Mouse (Mus musculus): ENCODE measurements around the gene Adpgk. TPM values are rescaled to one million over a fixed set of nuclear protein-coding genes. Genes with fewer than 3 reads are reported as not detected.
"Not testable (repeated sequence)": the region's sequence is repeated elsewhere in the genome, so short reads cannot be mapped to it uniquely, and the experiment has no call there.

Adpgk gene
- polyA plus RNA-seq, 1 experiment from 2014 or later: 20.0 TPM

DNA sequence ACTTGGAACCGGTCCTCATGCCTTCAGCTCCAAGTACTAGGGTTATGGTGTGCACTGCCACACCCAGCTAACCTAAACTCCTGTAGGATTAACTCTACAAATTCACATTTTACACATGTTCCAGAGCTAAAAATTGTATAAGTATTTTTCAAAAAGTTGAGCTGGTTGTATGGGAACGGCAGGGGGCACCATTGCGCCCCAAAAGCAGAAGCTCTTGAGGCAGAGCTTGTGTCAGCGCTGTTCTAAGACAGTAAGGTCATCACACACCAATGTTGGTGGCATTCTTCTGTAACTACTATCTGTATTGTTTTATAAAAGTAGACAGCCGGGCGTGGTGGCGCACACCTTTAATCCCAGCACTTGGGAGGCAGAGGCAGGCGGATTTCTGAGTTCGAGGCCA lies 48.6 kb downstream of the Adpgk start:
- no peak for ATAC-seq (replicated peaks; ENCODE audit: extremely low read depth, insufficient read depth, low FRiP score)
- H3K27ac ChIP-seq (ENCODE audit: low read length): no peak overlapping the region
- H3K4me3 ChIP-seq (ENCODE audit: low read length): no peak overlapping the region
- H3K9ac ChIP-seq (ENCODE audit: low read length): no peak overlapping the region
- no peaks in the 10 kb centered on the region for H3K4me1 ChIP-seq (ENCODE audit: control insufficient read depth, insufficient read depth, low read length)
- H3K36me3 ChIP-seq (ENCODE audit: control insufficient read depth, insufficient read depth): peaks cover 4% of the 10 kb centered on the region
- H3K4me2 ChIP-seq (ENCODE audit: low read depth, low read length): no peak overlapping the region
- WGBS: 80% methylated on average over 8 of the region's 9 CpGs
- no peaks in the 10 kb centered on the region for H3K27me3 ChIP-seq (ENCODE audit: control insufficient read depth, insufficient read depth, low read length)
- H3K9me3 ChIP-seq (replicated peaks; ENCODE audit: control insufficient read depth, low read length): no peaks in the 10 kb centered on the region

DNA sequence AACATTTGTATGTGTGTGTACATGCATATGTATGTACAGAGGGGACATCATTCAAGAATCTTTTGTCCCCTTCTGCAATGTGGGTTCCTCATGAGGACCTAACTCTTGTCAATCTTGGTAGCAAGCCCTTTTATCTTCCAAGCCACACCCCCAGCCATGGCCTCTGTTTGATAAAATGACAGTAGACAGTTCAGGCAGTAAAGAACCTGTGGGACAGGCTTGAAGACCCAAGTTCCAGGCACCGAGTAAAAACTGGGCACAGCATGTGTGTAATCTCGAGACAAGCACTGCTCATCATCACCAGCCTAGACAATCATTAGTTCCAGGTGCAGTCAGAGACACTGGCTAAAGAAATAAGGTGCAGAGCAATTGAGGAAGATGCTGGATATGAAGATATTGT lies 54.8 kb downstream of the Adpgk start:
- 60% methylated on average over 2 of the region's 2 CpGs for WGBS
- H3K27ac ChIP-seq (ENCODE audit: low read length): no peak overlapping the region
- no peaks in the 10 kb centered on the region for H3K4me1 ChIP-seq (ENCODE audit: control insufficient read depth, insufficient read depth, low read length)
- no peaks in the 10 kb centered on the region for H3K9me3 ChIP-seq (replicated peaks; ENCODE audit: control insufficient read depth, low read length)
- no peak overlapping the region for H3K9ac ChIP-seq (ENCODE audit: low read length)
- H3K27me3 ChIP-seq (ENCODE audit: control insufficient read depth, insufficient read depth, low read length): no peaks in the 10 kb centered on the region
- peaks cover 4% of the 10 kb centered on the region; the same call in 1 of the 2 replicates for H3K36me3 ChIP-seq (ENCODE audit: control insufficient read depth, insufficient read depth)
- no peak for ATAC-seq (replicated peaks; ENCODE audit: extremely low read depth, insufficient read depth, low FRiP score)
- no peak overlapping the region for H3K4me3 ChIP-seq (ENCODE audit: low read length)
- H3K4me2 ChIP-seq (ENCODE audit: low read depth, low read length): no peak overlapping the region

DNA sequence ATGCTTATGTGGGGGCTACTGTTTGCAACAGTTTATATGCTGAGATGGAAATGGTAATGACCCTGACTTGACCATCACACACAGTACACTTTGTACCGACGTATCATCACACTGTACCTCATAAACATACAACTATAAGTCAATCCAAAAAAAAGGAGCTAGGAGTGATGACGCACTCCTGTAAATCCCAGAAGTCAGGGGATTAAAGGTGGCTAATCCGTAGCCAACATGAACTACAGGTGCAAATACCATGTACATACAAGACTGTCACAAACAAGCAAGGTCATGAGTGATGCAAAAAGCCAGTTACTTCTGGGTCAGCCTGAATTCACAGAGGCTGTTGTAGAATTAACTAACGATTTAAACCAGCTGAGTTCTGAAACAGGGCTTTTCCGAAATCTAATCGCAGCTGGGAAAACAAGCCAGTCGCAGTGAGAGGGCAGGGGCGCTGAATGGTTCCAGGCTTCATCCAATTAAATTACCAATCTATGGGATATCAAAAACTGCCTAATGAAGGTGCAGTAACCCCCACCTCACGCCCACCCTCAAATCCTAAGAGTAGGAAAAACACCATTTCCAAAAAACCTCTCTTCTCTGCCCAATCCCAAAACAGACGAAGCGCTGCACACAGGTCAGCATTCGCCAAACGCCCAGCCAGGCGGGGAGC lies 61.4 kb downstream of the Adpgk start:
- peak; percentile 26 for ATAC-seq (replicated peaks; ENCODE audit: extremely low read depth, insufficient read depth, low FRiP score)

GRCm38 (mm10) chr9:59353253-59353639 lies 61.9 kb downstream of the Adpgk start, which contains the start of gene Bbs4:
TSS of gene Bbs4 (minus strand) at chr9:59353508.
- peaks cover 3% of the 10 kb centered on the region; the same call in 1 of the 2 replicates for H3K4me1 ChIP-seq (ENCODE audit: control insufficient read depth, insufficient read depth, low read length)
- no peaks in the 10 kb centered on the region for H3K9me3 ChIP-seq (replicated peaks; ENCODE audit: control insufficient read depth, low read length)

More for the DNA sequence above, 61.4 kb downstream of the Adpgk start:
- peak overlapping the region; percentile 84 for H3K9ac ChIP-seq (ENCODE audit: low read length)
- H3K4me3 ChIP-seq (ENCODE audit: low read length): peak overlapping the region; percentile 84
- WGBS: 11% methylated on average over 15 of the region's 15 CpGs
- H3K27me3 ChIP-seq (ENCODE audit: control insufficient read depth, insufficient read depth, low read length): no peaks in the 10 kb centered on the region
- peaks cover 3% of the 10 kb centered on the region; the same call in 1 of the 2 replicates for H3K4me1 ChIP-seq (ENCODE audit: control insufficient read depth, insufficient read depth, low read length)
- H3K9me3 ChIP-seq (replicated peaks; ENCODE audit: control insufficient read depth, low read length): no peaks in the 10 kb centered on the region
- H3K4me2 ChIP-seq (ENCODE audit: low read depth, low read length): peak overlapping the region; percentile 85
- H3K27ac ChIP-seq (ENCODE audit: low read length): peak overlapping the region; percentile 89
- no peaks in the 10 kb centered on the region for H3K36me3 ChIP-seq (ENCODE audit: control insufficient read depth, insufficient read depth)

DNA sequence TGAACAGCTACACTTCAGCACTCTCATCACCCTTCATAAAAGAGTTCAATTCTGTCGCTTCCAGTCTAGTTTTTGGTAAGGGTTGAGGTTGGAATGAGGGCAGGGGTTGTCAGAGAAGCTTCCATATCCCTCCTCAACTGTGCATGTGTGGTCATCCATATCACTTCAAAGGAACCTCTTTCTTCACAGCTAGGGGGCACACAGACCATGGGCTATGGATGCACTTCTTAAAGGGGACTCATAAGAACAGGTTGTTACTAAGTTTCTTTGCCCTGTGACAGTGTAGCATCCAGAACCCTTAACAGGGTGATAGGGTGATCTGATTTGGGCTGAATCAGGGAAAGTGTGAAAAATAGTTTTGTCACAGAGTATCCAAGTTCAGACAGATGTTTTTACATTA lies 66.7 kb downstream of the Adpgk start:
- not testable (repeated sequence) for ATAC-seq (replicated peaks; ENCODE audit: extremely low read depth, insufficient read depth, low FRiP score); H3K4me1 ChIP-seq (ENCODE audit: control insufficient read depth, insufficient read depth, low read length); H3K27ac ChIP-seq (ENCODE audit: low read length); H3K9me3 ChIP-seq (replicated peaks; ENCODE audit: control insufficient read depth, low read length); H3K27me3 ChIP-seq (ENCODE audit: control insufficient read depth, insufficient read depth, low read length); H3K4me3 ChIP-seq (ENCODE audit: low read length); H3K9ac ChIP-seq (ENCODE audit: low read length); H3K4me2 ChIP-seq (ENCODE audit: low read depth, low read length); H3K36me3 ChIP-seq (ENCODE audit: control insufficient read depth, insufficient read depth)
- 38% methylated on average over 1 of the region's 1 CpGs for WGBS

More at GRCm38 (mm10) chr9:59353253-59353639, 61.9 kb downstream of the Adpgk start, which contains the start of gene Bbs4:
- Histone ChIP-seq H3K9ac (ENCODE audit: low read length) (peak within 1 kb of the TSS; percentile 84), H3K36me3 (ENCODE audit: control insufficient read depth, insufficient read depth) (no peaks in the 10 kb centered on the region), H3K4me2 (ENCODE audit: low read depth, low read length) (peak within 1 kb of the TSS; percentile 85), H3K27ac (ENCODE audit: low read length) (peak within 1 kb of the TSS; percentile 89), H3K27me3 (ENCODE audit: control insufficient read depth, insufficient read depth, low read length) (no peaks in the 10 kb centered on the region), H3K4me3 (ENCODE audit: low read length) (peak within 1 kb of the TSS; percentile 84)
- ATAC-seq (replicated peaks; ENCODE audit: extremely low read depth, insufficient read depth, low FRiP score): peak; percentile 96
- under 1% methylated on average over 32 of the region's 32 CpGs for WGBS

DNA sequence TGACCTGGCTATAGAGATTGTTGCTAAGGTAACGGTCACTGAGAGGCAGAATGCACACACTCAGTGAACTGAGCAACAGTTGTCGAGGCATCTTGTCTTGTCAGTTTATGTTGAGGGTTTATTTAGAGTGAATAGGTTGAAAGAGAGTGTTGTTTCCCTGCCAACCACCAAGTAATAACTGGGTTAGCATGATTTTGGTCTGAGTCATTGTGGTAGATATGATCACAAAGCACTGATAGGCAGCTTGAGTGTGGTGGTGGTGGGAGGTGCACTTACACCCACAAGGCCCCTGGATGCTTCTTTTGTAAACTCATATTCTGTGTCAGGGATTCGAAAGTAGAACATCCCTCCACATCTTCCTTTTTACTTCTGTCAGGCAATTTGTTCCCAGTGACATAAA lies 69.1 kb downstream of the Adpgk start:
- H3K4me1 ChIP-seq (ENCODE audit: control insufficient read depth, insufficient read depth, low read length); H3K9ac ChIP-seq (ENCODE audit: low read length); H3K4me2 ChIP-seq (ENCODE audit: low read depth, low read length); H3K36me3 ChIP-seq (ENCODE audit: control insufficient read depth, insufficient read depth); ATAC-seq (replicated peaks; ENCODE audit: extremely low read depth, insufficient read depth, low FRiP score); H3K9me3 ChIP-seq (replicated peaks; ENCODE audit: control insufficient read depth, low read length); H3K4me3 ChIP-seq (ENCODE audit: low read length); H3K27me3 ChIP-seq (ENCODE audit: control insufficient read depth, insufficient read depth, low read length); H3K27ac ChIP-seq (ENCODE audit: low read length): not testable (repeated sequence)
- 22% methylated on average over 1 of the region's 3 CpGs for WGBS

GRCm38 (mm10) chr9:59369220-59369619 lies 77.9 kb downstream of the Adpgk start:
- no peak overlapping the region for H3K27ac ChIP-seq (ENCODE audit: low read length)
- H3K4me1 ChIP-seq (ENCODE audit: control insufficient read depth, insufficient read depth, low read length): no peaks in the 10 kb centered on the region
- H3K9me3 ChIP-seq (replicated peaks; ENCODE audit: control insufficient read depth, low read length): peaks cover 10% of the 10 kb centered on the region
- H3K36me3 ChIP-seq (ENCODE audit: control insufficient read depth, insufficient read depth): no peaks in the 10 kb centered on the region
- ATAC-seq (replicated peaks; ENCODE audit: extremely low read depth, insufficient read depth, low FRiP score): no peak
- H3K27me3 ChIP-seq (ENCODE audit: control insufficient read depth, insufficient read depth, low read length): no peaks in the 10 kb centered on the region
- 58% methylated on average over 5 of the region's 5 CpGs for WGBS
- H3K4me3 ChIP-seq (ENCODE audit: low read length): no peak overlapping the region
- no peak overlapping the region for H3K4me2 ChIP-seq (ENCODE audit: low read depth, low read length)
- no peak overlapping the region for H3K9ac ChIP-seq (ENCODE audit: low read length)

- Histone ChIP-seq H3K36me3 (ENCODE audit: control insufficient read depth, insufficient read depth) (no peaks in the 10 kb centered on the region), H3K27me3 (ENCODE audit: control insufficient read depth, insufficient read depth, low read length) (no peaks in the 10 kb centered on the region), H3K27ac (ENCODE audit: low read length) (no peak overlapping the region), H3K9ac (ENCODE audit: low read length) (no peak overlapping the region), H3K9me3 (replicated peaks; ENCODE audit: control insufficient read depth, low read length) (peaks cover 10% of the 10 kb centered on the region), H3K4me3 (ENCODE audit: low read length) (no peak overlapping the region), H3K4me2 (ENCODE audit: low read depth, low read length) (no peak overlapping the region), H3K4me1 (ENCODE audit: control insufficient read depth, insufficient read depth, low read length) (no peaks in the 10 kb centered on the region)
- 85% methylated on average over 9 of the region's 9 CpGs for WGBS
- no peak for ATAC-seq (replicated peaks; ENCODE audit: extremely low read depth, insufficient read depth, low FRiP score)
Observed at GRCm38 (mm10) chr9:59369646-59370045, 78.3 kb downstream of the Adpgk start.
